Mouse (Mus musculus): ENCODE data around the gene Tpmt. TPM values are rescaled to one million over a fixed set of nuclear protein-coding genes. Genes with fewer than 3 reads are reported as not detected.
A peak's percentile ranks its signal among the peaks of the same experiment; 100 is the strongest.

Gene Tpmt
- total RNA-seq, 2 experiments from 2014 or later, result 4.1 to 5.1 TPM

- peak; percentile 31 for DNase-seq
Measured at GRCm38 (mm10) chr13:46979836-46980490, 64.6 kb downstream of the Tpmt start.

GRCm38 (mm10) chr13:46976532-46976931, 68.0 kb downstream of the Tpmt start:
- DNase-seq, result no peak

- no peak for DNase-seq
Measured at GRCm38 (mm10) chr13:46975930-46976329, 68.6 kb downstream of the Tpmt start.

GRCm38 (mm10) chr13:46975031-46975551, 69.4 kb downstream of the Tpmt start:
- no peak for DNase-seq

Other genes with a start within 250 kb of the Tpmt start
- gene Kif13a, start 114.9 kb downstream of the Tpmt start, total RNA-seq (2021), result 10 to 100 TPM; 66.5 to 70.1 TPM
- gene Nhlrc1, start 29.9 kb downstream of the Tpmt start, total RNA-seq (2021), result 1 to 10 TPM; 3.7 to 4.6 TPM
- gene Kdm1b, start 1.2 kb downstream of the Tpmt start, total RNA-seq (2021), result 1 to 10 TPM; 5.6 to 7.2 TPM
- gene Dek, start 61.5 kb upstream of the Tpmt start, total RNA-seq (2021), result 10 to 100 TPM; 30.2 to 31.3 TPM
- gene Rnf144b, start 77.9 kb upstream of the Tpmt start, total RNA-seq (2021), result 10 to 100 TPM; 11.3 to 12.3 TPM